Mouse (Mus musculus) neural tube, embryonic 12.5 days (tissue): Measurements from ENCODE around the gene Cdc45. TPM values are rescaled to one million over a fixed set of nuclear protein-coding genes. Genes with fewer than 3 reads are reported as not detected.

Experiments
- ATAC-seq: fragments of 200-750 bp; cut with Nextera tagmentation; 2 replicates; pipeline ENCODE4 v1.8.0; 2017; ENCODE audit warnings: low read depth, mild to moderate bottlenecking, moderate TSS enrichment, moderate library complexity; ENCODE audit not compliant: low FRiP score
- H3K27ac ChIP-seq: fragments of 300-500 bp; sonication (generic); 2 replicates; pipeline ENCODE4 v1.5.1; 2016
- H3K27me3 ChIP-seq: fragments of 300-500 bp; sonication (generic); replicated peaks from 2 replicates; pipeline ENCODE4 v1.6.1; 2016; ENCODE audit warnings: mild to moderate bottlenecking
- H3K36me3 ChIP-seq: fragments of 300-500 bp; sonication (generic); 2 replicates; pipeline ENCODE4 v1.6.1; 2016; ENCODE audit warnings: mild to moderate bottlenecking
- H3K4me1 ChIP-seq: fragments of 300-500 bp; sonication (generic); 2 replicates; pipeline ENCODE4 v1.6.1; 2016
- H3K4me2 ChIP-seq: fragments of 300-500 bp; sonication (generic); replicated peaks from 2 replicates; pipeline ENCODE4 v1.6.1; 2016; ENCODE audit warnings: mild to moderate bottlenecking
- H3K4me3 ChIP-seq: fragments of 300-500 bp; sonication (generic); 2 replicates; pipeline ENCODE4 v1.5.1; 2016
- H3K9ac ChIP-seq: fragments of 300-500 bp; sonication (generic); 2 replicates; pipeline ENCODE4 v1.6.1; 2016; ENCODE audit warnings: mild to moderate bottlenecking
- H3K9me3 ChIP-seq: fragments of 300-500 bp; sonication (generic); 2 replicates; pipeline ENCODE4 v1.6.1; 2016; ENCODE audit warnings: mild to moderate bottlenecking
- WGBS: fragments of 180-500 bp; shearing (Covaris S2); methylation state at CpG from one replicate; pipeline ENCODE4 v1.1.7; 2016; 5-methylcytosine and 5-hydroxymethylcytosine counted together
- polyA plus RNA-seq: library from polyadenylated mRNA; unstranded; fragments of >200 nt; fragmentation: Nextera tagmentation; extraction: Ambion mirVana; gene quantifications from 2 replicates; pipeline ENCODE4 v1.2.1, GENCODE M21; 2016

Gene Cdc45
- polyA plus RNA-seq, 1 experiment from 2014 or later, result 29.8 TPM

DNA sequence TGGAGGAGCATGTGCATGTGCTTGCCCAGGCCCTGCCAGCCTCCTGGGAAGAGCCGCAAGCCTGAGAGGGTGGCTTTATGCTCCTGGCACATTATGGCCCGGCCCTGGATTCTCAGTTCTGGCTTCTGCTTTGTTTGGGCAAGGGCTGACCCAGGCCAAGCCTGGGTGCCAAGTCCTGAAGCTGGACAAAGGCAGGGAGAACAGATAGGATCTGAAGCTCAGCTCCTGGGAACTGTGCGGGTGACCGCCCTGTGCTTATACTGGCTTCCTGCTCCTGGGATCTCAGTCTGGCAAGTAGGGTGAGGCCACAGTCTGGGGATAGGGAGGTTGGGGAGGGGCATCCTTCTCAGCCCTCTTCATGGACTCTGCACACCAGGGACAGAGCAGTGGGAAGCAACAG, 50.1 kb downstream of the Cdc45 start:
- Histone ChIP-seq H3K36me3 (no peaks in the 10 kb centered on the region), H3K4me3 (no peak overlapping the region), H3K27me3 (no peaks in the 10 kb centered on the region), H3K9ac (no peak overlapping the region), H3K27ac (no peak overlapping the region), H3K4me2 (no peak overlapping the region), H3K9me3 (no peaks in the 10 kb centered on the region; the same call in 1 of the 2 replicates), H3K4me1 (no peaks in the 10 kb centered on the region)
- 90% methylated on average over 4 of the region's 4 CpGs for WGBS
- no peak for ATAC-seq

DNA sequence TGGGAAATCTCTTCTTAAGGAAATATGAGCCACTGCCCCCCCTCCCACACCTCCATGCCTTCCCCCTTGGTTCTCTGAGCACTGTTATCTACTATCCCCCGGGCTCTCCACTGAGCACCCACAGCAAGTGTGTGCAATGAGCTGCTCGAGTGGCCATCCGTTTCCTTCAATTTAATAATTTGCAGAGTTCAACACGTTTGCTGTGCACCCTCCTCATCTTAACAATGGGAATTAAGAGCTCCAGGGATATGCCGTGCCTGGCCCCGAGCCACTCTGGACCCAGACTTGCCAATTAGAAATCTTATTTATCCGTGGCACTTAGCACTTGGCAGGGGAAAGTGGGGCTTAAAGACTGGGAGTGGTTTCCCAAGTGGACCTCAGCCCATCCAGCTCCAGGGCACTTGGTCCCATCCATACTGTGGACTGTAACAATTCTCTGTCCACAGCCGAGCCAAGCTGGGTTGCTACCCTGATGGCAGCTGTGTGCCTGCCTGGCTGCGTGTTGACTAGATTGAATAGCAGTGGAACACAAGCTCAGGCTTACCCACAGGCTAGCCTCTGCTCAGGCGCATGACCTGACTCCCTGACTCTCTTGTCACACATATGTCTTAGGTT, 59.8 kb downstream of the Cdc45 start:
- Histone ChIP-seq H3K9me3 (no peaks in the 10 kb centered on the region), H3K4me2 (no peak overlapping the region), H3K27me3 (no peaks in the 10 kb centered on the region), H3K9ac (no peak overlapping the region), H3K27ac (no peak overlapping the region), H3K4me1 (no peaks in the 10 kb centered on the region), H3K36me3 (no peaks in the 10 kb centered on the region), H3K4me3 (no peak overlapping the region)
- 88% methylated on average over 10 of the region's 10 CpGs for WGBS
- no peak for ATAC-seq

DNA sequence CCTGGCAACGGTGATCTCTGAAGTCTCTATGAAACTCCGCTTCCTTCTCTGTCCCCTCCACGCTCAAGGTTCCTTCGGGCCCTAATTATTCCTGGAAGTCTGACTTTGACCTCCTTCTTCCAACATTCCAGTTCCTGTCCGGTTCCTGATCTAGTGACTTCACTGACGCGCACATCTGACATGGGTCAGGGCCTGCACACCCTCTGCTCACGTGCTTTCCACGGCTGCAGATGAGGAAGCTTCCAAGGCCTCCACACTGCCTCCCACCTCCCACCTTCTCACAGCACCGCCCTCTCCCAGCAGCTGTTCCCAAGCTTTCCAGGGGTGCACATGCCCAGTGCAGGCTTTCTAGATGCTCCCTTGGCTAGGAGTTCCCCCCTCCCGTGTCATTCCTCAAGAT, 60.7 kb downstream of the Cdc45 start:
- no peak overlapping the region for H3K4me3 ChIP-seq
- H3K4me1 ChIP-seq, result no peaks in the 10 kb centered on the region
- WGBS, result 86% methylated on average over 11 of the region's 11 CpGs
- H3K4me2 ChIP-seq, result no peak overlapping the region
- H3K9ac ChIP-seq, result no peak overlapping the region
- no peaks in the 10 kb centered on the region for H3K36me3 ChIP-seq
- no peak for ATAC-seq
- H3K27ac ChIP-seq, result no peak overlapping the region
- no peaks in the 10 kb centered on the region for H3K9me3 ChIP-seq
- H3K27me3 ChIP-seq, result no peaks in the 10 kb centered on the region

DNA sequence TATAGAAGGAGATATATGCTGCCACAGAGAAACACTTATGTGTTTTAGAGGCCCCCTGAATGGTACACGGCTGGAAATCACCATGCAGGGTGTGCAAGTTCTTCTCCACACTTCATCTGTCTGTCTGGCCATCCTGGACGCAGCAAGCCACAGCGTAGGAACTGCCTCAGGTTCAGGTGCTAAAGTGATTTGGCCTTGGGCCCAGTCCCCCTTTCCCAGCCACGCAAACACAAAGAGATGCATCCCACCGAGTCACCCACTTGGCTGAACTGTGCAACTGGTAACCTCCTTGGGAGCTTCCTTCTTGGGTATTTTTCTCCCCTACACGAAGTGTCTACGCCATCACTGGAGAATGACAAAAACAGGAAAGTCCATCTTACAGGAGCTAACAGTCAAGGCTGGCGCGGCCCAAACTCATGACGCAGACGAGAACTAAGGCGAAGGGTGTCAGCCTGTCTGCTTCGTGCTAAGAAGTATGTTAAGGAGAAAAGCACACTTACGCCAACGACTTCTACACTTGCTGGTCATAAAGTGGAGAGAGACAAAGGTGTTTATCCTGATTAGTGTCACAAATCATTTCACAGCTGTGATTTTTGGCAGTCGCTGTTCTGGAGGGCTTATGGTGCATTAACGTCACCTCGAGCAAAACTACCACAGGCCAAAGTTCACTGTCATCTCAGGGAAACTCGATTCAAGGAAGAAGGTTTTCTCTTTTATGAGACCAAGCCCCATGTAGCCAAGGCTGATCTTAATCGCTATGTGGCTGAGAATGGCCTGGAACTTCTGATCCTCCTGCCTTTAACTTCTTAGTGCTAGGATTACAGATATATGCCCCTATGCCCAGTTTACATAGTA, 65.3 kb downstream of the Cdc45 start:
- Histone ChIP-seq H3K9ac (no peak overlapping the region), H3K4me1 (no peaks in the 10 kb centered on the region), H3K36me3 (no peaks in the 10 kb centered on the region), H3K4me3 (no peak overlapping the region), H3K4me2 (no peak overlapping the region), H3K9me3 (no peaks in the 10 kb centered on the region), H3K27ac (no peak overlapping the region), H3K27me3 (no peaks in the 10 kb centered on the region)
- no peak for ATAC-seq
- 80% methylated on average over 20 of the region's 20 CpGs for WGBS

DNA sequence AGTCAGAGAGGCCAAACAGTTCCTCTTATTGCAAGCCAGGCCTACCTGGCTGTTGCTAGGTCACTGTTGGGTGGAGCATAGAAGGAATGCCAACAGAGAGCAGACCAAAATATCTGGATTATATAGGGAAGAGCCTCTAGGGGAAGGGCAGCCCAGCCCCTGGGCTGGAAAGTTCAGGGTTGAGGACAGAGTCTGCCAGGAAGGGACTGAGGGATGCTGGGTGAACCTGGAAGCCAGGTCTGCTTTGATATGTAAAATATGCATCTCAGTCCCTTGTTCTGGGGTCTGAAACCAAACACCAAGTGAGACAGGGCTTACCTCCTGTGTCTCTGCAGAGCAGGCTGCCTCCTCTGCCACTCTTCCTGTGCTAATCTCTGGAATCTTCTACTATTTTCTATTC, 73.5 kb downstream of the Cdc45 start:
- Histone ChIP-seq H3K36me3 (no peaks in the 10 kb centered on the region), H3K4me3 (no peak overlapping the region), H3K27me3 (no peaks in the 10 kb centered on the region), H3K9ac (no peak overlapping the region), H3K9me3 (no peaks in the 10 kb centered on the region), H3K4me2 (no peak overlapping the region), H3K4me1 (no peaks in the 10 kb centered on the region), H3K27ac (no peak overlapping the region)
- ATAC-seq, result no peak

DNA sequence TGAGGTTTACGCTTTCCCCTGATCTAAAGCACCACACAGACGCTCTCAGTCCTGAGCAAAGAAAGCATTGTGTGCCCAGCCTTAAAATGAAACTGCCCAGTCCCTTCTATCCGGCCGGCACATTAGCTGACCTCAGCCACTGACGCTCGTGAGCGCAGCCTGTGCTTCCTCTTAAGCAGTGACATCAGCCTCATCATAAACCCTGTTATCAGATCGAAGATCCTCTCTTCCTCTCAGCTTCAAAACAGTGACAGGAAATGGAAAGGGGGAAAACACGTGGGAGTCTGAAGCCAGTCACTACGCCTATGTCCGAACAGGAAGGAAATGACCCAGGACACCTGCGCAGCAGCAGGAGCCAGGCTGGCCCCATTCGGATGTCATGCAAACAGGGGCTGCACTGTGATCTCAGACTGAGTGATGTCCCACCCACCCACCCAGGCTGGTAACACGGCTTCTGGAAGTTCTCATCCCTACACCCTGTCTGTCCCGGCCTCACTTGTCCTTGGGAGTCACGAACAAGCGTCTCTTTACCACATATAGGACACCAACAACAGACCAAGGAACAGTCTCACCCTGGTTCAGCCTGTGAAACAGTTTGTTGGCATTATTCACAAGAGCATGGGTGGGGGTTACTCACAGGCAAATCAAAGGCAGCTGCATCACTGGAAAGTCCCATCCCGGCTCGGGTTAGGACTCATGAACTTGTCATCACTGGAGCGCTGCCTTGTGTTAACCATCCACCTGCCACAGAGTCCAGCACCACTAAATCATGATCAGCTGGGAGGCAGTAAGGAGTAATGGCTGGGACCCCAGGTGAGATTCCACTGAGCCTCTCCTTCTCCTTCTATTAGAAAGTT, 78.5 kb downstream of the Cdc45 start:
- H3K4me2 ChIP-seq, result no peak overlapping the region
- H3K9me3 ChIP-seq, result no peaks in the 10 kb centered on the region
- no peak overlapping the region for H3K9ac ChIP-seq
- 68% methylated on average over 20 of the region's 20 CpGs for WGBS
- no peak for ATAC-seq
- H3K4me3 ChIP-seq, result no peak overlapping the region
- H3K27me3 ChIP-seq, result no peaks in the 10 kb centered on the region
- H3K27ac ChIP-seq, result no peak overlapping the region
- H3K4me1 ChIP-seq, result no peaks in the 10 kb centered on the region
- H3K36me3 ChIP-seq, result no peaks in the 10 kb centered on the region

DNA sequence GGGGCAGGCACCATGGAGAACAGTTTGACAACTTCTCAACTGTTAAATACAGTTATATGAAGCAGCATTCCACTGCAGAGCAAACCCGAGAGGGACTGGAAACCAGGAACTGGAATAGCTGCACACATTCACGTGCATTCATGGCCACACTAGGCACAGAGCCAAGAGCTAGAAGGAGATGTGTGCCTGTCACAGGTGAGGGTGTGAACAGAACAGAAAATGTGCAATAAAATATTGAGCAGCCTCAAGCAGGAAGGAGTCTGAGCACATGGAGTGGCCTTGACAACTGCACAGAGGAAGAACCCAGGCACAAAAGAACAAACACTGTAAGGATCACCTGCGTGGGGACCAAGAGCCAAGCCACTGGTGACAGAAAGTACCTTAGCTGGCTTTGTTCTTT, 81.1 kb downstream of the Cdc45 start:
- Histone ChIP-seq H3K9me3 (no peaks in the 10 kb centered on the region), H3K36me3 (no peaks in the 10 kb centered on the region), H3K4me3 (no peak overlapping the region), H3K9ac (no peak overlapping the region), H3K4me1 (no peaks in the 10 kb centered on the region), H3K27me3 (no peaks in the 10 kb centered on the region), H3K4me2 (no peak overlapping the region), H3K27ac (no peak overlapping the region)
- ATAC-seq, result no peak
- WGBS, result 85% methylated on average over 3 of the region's 3 CpGs

Other genes with a start within 250 kb of the Cdc45 start
- 5.5 and 7.2 TPM in 2 replicates for gene Tbx1, start 221.3 kb downstream of the Cdc45 start, polyA plus RNA-seq
- gene Gp1bb, start 189.6 kb downstream of the Cdc45 start, polyA plus RNA-seq, result 12.0 and 12.7 TPM in 2 replicates
- 11.8 and 12.1 TPM in 2 replicates for gene Gm49601, start 185.6 kb downstream of the Cdc45 start, polyA plus RNA-seq
- 117 and 125 TPM in 2 replicates for gene Sept5, start 182.0 kb downstream of the Cdc45 start, polyA plus RNA-seq
- 54.4 and 57.5 TPM in 2 replicates for gene Cldn5, start 35.1 kb downstream of the Cdc45 start, polyA plus RNA-seq
- 107 and 111 TPM in 2 replicates for gene Ufd1, start 208 bp downstream of the Cdc45 start, polyA plus RNA-seq
- 25.5 and 27.0 TPM in 2 replicates for gene 2510002D24Rik, start 24.6 kb upstream of the Cdc45 start, polyA plus RNA-seq
- 0.23 TPM in 1 of 2 replicates, not detected in the other for gene Gm28539, start 24.6 kb upstream of the Cdc45 start, polyA plus RNA-seq
- 85.8 and 90.4 TPM in 2 replicates for gene Mrpl40, start 64.9 kb upstream of the Cdc45 start, polyA plus RNA-seq
- 23.7 and 24.6 TPM in 2 replicates for gene Hira, start 65.0 kb upstream of the Cdc45 start, polyA plus RNA-seq